Mouse (Mus musculus) bone marrow macrophage, adult 2 months (primary cell): ENCODE measurements around the gene Magi2.

ENCODE experiments used
- CTCF ChIP-seq: IDR thresholded peaks from 2 replicates; pipeline ENCODE4 v1.5.1; 2012; ENCODE audit warnings: low read depth, mild to moderate bottlenecking, low read length, moderate library complexity
- POLR2A ChIP-seq: IDR thresholded peaks from 2 replicates; pipeline ENCODE4 v1.6.1; 2012; ENCODE audit warnings: mild to moderate bottlenecking, low read depth, low read length, borderline replicate concordance

DNA sequence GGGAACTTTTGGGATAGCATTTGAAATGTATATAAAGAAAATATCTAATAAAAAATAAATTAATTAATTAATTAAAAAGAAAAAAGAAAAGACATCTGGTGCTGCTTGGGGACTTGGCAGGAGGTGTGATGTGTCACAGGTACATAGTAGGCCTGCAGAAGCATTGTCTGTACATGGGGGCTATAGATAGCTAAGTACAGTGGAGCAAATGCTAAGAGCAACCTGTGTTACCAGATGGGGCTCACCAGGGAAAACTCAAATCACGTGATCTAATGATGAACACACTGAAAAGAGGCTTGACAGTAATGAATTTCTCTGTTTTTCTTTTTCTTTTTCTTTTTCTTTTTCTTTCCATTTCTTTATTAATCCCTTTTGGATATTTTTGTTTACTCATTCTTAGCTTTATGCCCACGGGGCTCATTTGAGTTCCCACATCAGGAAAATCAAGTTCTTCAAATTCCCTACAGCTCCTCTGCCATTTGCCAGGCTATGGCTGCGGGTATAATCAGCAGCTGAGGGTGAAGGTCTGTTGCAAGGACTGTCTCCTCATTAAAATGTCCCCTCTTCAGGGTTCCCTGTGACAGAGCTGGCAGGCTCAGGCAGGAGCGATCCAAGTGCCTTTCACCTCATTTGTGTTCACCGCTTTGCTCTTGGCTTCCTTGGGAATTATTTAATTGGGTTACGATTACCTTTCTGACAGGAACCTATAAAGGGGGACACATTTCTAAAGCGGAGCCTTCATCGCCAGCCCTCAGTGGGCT lies 1058.4 kb downstream of the Magi2 start:
- TF ChIP-seq POLR2A: no peak
- no peak for TF ChIP-seq CTCF
